Mouse (Mus musculus) forelimb bud, embryonic 11.5 days (tissue): ENCODE measurements at regions not wholly inside any gene's neighbourhood (a gene's known extent, or its start where the extent isn't known, plus 50 kb on each side); places are given as distances from the start of the nearest gene placed in this dataset.

Source experiments
- DNase-seq: peaks from one replicate; pipeline ENCODE4 v3.0.0-alpha.2; 2012; ENCODE audit warnings: low read depth, low spot score

- DNase-seq: no peak
These were observed 362.3 kb downstream of the Bcor start for GRCm38 (mm10) chrX:11797870-11798269.

GRCm38 (mm10) chrX:11798326-11798725, 361.8 kb downstream of the Bcor start:
- DNase-seq: no peak

GRCm38 (mm10) chrX:11800400-11800941, 359.7 kb downstream of the Bcor start:
- no peak for DNase-seq

- no peak for DNase-seq
These were observed 358.9 kb downstream of the Bcor start for GRCm38 (mm10) chrX:11801208-11801607.

GRCm38 (mm10) chrX:11801621-11802020, 358.5 kb downstream of the Bcor start:
- DNase-seq: no peak

- no peak for DNase-seq
These were observed 357.9 kb downstream of the Bcor start for GRCm38 (mm10) chrX:11802074-11802899.

GRCm38 (mm10) chrX:11803239-11803638, 356.9 kb downstream of the Bcor start:
- no peak for DNase-seq

- no peak for DNase-seq
These were observed 353.3 kb downstream of the Bcor start for GRCm38 (mm10) chrX:11806896-11807252.

- no peak for DNase-seq
These were observed 352.8 kb downstream of the Bcor start for GRCm38 (mm10) chrX:11807253-11807882.

- no peak for DNase-seq
These were observed 352.3 kb downstream of the Bcor start for GRCm38 (mm10) chrX:11807883-11808262.

- DNase-seq: no peak
These were observed 351.2 kb downstream of the Bcor start for GRCm38 (mm10) chrX:11808911-11809310.

GRCm38 (mm10) chrX:11814861-11815260, 345.3 kb downstream of the Bcor start:
- no peak for DNase-seq

GRCm38 (mm10) chrX:11815864-11816263, 344.3 kb downstream of the Bcor start:
- no peak for DNase-seq

GRCm38 (mm10) chrX:11818634-11819033, 341.5 kb downstream of the Bcor start:
- DNase-seq: no peak

GRCm38 (mm10) chrX:11821165-11821564, 339.0 kb downstream of the Bcor start:
- no peak for DNase-seq

- no peak for DNase-seq
These were observed 338.0 kb downstream of the Bcor start for GRCm38 (mm10) chrX:11821880-11822768.

- DNase-seq: no peak
These were observed 334.2 kb downstream of the Bcor start for GRCm38 (mm10) chrX:11825948-11826347.

- DNase-seq: no peak
These were observed 333.3 kb downstream of the Bcor start for GRCm38 (mm10) chrX:11826737-11827408.

GRCm38 (mm10) chrX:11829411-11830002, 330.6 kb downstream of the Bcor start:
- no peak for DNase-seq

- DNase-seq: no peak
These were observed 322.6 kb downstream of the Bcor start for GRCm38 (mm10) chrX:11837566-11837965.

- no peak for DNase-seq
These were observed 320.4 kb downstream of the Bcor start for GRCm38 (mm10) chrX:11839665-11840245.
